Mouse (Mus musculus): Measurements from ENCODE around the gene Kmt2e. TPM values are rescaled to one million over a fixed set of nuclear protein-coding genes. Genes with fewer than 3 reads are reported as not detected.

Gene Kmt2e
- polyA plus RNA-seq, 1 experiment from 2014 or later, result 76.9 TPM

- H3K9me3 ChIP-seq (replicated peaks; ENCODE audit: control insufficient read depth, low read length), result no peaks in the 10 kb centered on the region
- no peak overlapping the region for H3K27ac ChIP-seq (ENCODE audit: low read length)
- no peak for ATAC-seq (replicated peaks; ENCODE audit: extremely low read depth, insufficient read depth, low FRiP score)
- no peak overlapping the region for H3K4me2 ChIP-seq (ENCODE audit: low read depth, low read length)
- H3K4me1 ChIP-seq (ENCODE audit: control insufficient read depth, insufficient read depth, low read length), result peaks cover 7% of the 10 kb centered on the region
- peaks cover 33% of the 10 kb centered on the region for H3K36me3 ChIP-seq (ENCODE audit: control insufficient read depth, insufficient read depth)
- H3K4me3 ChIP-seq (ENCODE audit: low read length), result no peak overlapping the region
- H3K27me3 ChIP-seq (ENCODE audit: control insufficient read depth, insufficient read depth, low read length), result no peaks in the 10 kb centered on the region
- WGBS, result 90% methylated on average over 13 of the region's 13 CpGs
- H3K9ac ChIP-seq (ENCODE audit: low read length), result no peak overlapping the region
Observed at GRCm38 (mm10) chr5:23513468-23513867, 79.2 kb downstream of the Kmt2e start.

GRCm38 (mm10) chr5:23515038-23515437, 80.8 kb downstream of the Kmt2e start:
- no peak overlapping the region for H3K4me2 ChIP-seq (ENCODE audit: low read depth, low read length)
- H3K36me3 ChIP-seq (ENCODE audit: control insufficient read depth, insufficient read depth), result peaks cover 26% of the 10 kb centered on the region
- no peaks in the 10 kb centered on the region for H3K9me3 ChIP-seq (replicated peaks; ENCODE audit: control insufficient read depth, low read length)
- H3K27me3 ChIP-seq (ENCODE audit: control insufficient read depth, insufficient read depth, low read length), result no peaks in the 10 kb centered on the region
- 89% methylated on average over 10 of the region's 10 CpGs for WGBS
- H3K4me3 ChIP-seq (ENCODE audit: low read length), result no peak overlapping the region
- H3K9ac ChIP-seq (ENCODE audit: low read length), result no peak overlapping the region
- H3K4me1 ChIP-seq (ENCODE audit: control insufficient read depth, insufficient read depth, low read length), result peaks cover 23% of the 10 kb centered on the region
- no peak overlapping the region for H3K27ac ChIP-seq (ENCODE audit: low read length)
- no peak for ATAC-seq (replicated peaks; ENCODE audit: extremely low read depth, insufficient read depth, low FRiP score)

GRCm38 (mm10) chr5:23516962-23517361, 82.7 kb downstream of the Kmt2e start:
- Histone ChIP-seq H3K4me2 (ENCODE audit: low read depth, low read length) (no peak overlapping the region), H3K9ac (ENCODE audit: low read length) (no peak overlapping the region), H3K9me3 (replicated peaks; ENCODE audit: control insufficient read depth, low read length) (no peaks in the 10 kb centered on the region), H3K36me3 (ENCODE audit: control insufficient read depth, insufficient read depth) (peaks cover 21% of the 10 kb centered on the region), H3K27me3 (ENCODE audit: control insufficient read depth, insufficient read depth, low read length) (no peaks in the 10 kb centered on the region), H3K4me3 (ENCODE audit: low read length) (no peak overlapping the region), H3K4me1 (ENCODE audit: control insufficient read depth, insufficient read depth, low read length) (peaks cover 29% of the 10 kb centered on the region), H3K27ac (ENCODE audit: low read length) (no peak overlapping the region)
- ATAC-seq (replicated peaks; ENCODE audit: extremely low read depth, insufficient read depth, low FRiP score), result no peak
- 88% methylated on average over 3 of the region's 3 CpGs for WGBS

- H3K4me3 ChIP-seq (ENCODE audit: low read length), result no peak overlapping the region
- H3K4me1 ChIP-seq (ENCODE audit: control insufficient read depth, insufficient read depth, low read length), result peaks cover 36% of the 10 kb centered on the region
- H3K4me2 ChIP-seq (ENCODE audit: low read depth, low read length), result peak overlapping the region; percentile 36; the same call in 1 of the 2 replicates
- peak overlapping the region; percentile 91 for H3K27ac ChIP-seq (ENCODE audit: low read length)
- 72% methylated on average over 4 of the region's 4 CpGs for WGBS
- ATAC-seq (replicated peaks; ENCODE audit: extremely low read depth, insufficient read depth, low FRiP score), result no peak
- H3K36me3 ChIP-seq (ENCODE audit: control insufficient read depth, insufficient read depth), result peaks cover 18% of the 10 kb centered on the region
- no peak overlapping the region for H3K9ac ChIP-seq (ENCODE audit: low read length)
- H3K27me3 ChIP-seq (ENCODE audit: control insufficient read depth, insufficient read depth, low read length), result no peaks in the 10 kb centered on the region
- H3K9me3 ChIP-seq (replicated peaks; ENCODE audit: control insufficient read depth, low read length), result no peaks in the 10 kb centered on the region
Observed at GRCm38 (mm10) chr5:23517839-23518238, 83.6 kb downstream of the Kmt2e start.

GRCm38 (mm10) chr5:23518673-23519072, 84.4 kb downstream of the Kmt2e start:
- Histone ChIP-seq H3K9ac (ENCODE audit: low read length) (no peak overlapping the region; the same call in 1 of the 2 replicates), H3K9me3 (replicated peaks; ENCODE audit: control insufficient read depth, low read length) (no peaks in the 10 kb centered on the region), H3K4me1 (ENCODE audit: control insufficient read depth, insufficient read depth, low read length) (peaks cover 36% of the 10 kb centered on the region), H3K36me3 (ENCODE audit: control insufficient read depth, insufficient read depth) (peaks cover 9% of the 10 kb centered on the region), H3K27me3 (ENCODE audit: control insufficient read depth, insufficient read depth, low read length) (no peaks in the 10 kb centered on the region), H3K4me2 (ENCODE audit: low read depth, low read length) (peak overlapping the region; percentile 36), H3K27ac (ENCODE audit: low read length) (peak overlapping the region; percentile 91), H3K4me3 (ENCODE audit: low read length) (no peak overlapping the region)
- WGBS, result 9% methylated on average over 3 of the region's 3 CpGs
- ATAC-seq (replicated peaks; ENCODE audit: extremely low read depth, insufficient read depth, low FRiP score), result peak; percentile 82

- 49% methylated on average over 3 of the region's 3 CpGs for WGBS
- Histone ChIP-seq H3K27me3 (ENCODE audit: control insufficient read depth, insufficient read depth, low read length) (no peaks in the 10 kb centered on the region), H3K9me3 (replicated peaks; ENCODE audit: control insufficient read depth, low read length) (no peaks in the 10 kb centered on the region), H3K4me1 (ENCODE audit: control insufficient read depth, insufficient read depth, low read length) (peaks cover 44% of the 10 kb centered on the region), H3K4me2 (ENCODE audit: low read depth, low read length) (peak overlapping the region; percentile 36), H3K27ac (ENCODE audit: low read length) (peak overlapping the region; percentile 91), H3K4me3 (ENCODE audit: low read length) (no peak overlapping the region), H3K9ac (ENCODE audit: low read length) (peak overlapping the region; percentile 23), H3K36me3 (ENCODE audit: control insufficient read depth, insufficient read depth) (peaks cover 8% of the 10 kb centered on the region)
- ATAC-seq (replicated peaks; ENCODE audit: extremely low read depth, insufficient read depth, low FRiP score), result no peak; the same call in 1 of the 2 replicates
Observed at GRCm38 (mm10) chr5:23519679-23520078, 85.4 kb downstream of the Kmt2e start.

GRCm38 (mm10) chr5:23521645-23522044, 87.4 kb downstream of the Kmt2e start:
- Histone ChIP-seq H3K4me2 (ENCODE audit: low read depth, low read length) (no peak overlapping the region), H3K4me1 (ENCODE audit: control insufficient read depth, insufficient read depth, low read length) (peaks cover 44% of the 10 kb centered on the region), H3K4me3 (ENCODE audit: low read length) (no peak overlapping the region), H3K27me3 (ENCODE audit: control insufficient read depth, insufficient read depth, low read length) (no peaks in the 10 kb centered on the region), H3K9ac (ENCODE audit: low read length) (no peak overlapping the region), H3K27ac (ENCODE audit: low read length) (no peak overlapping the region), H3K9me3 (replicated peaks; ENCODE audit: control insufficient read depth, low read length) (no peaks in the 10 kb centered on the region), H3K36me3 (ENCODE audit: control insufficient read depth, insufficient read depth) (peaks cover 13% of the 10 kb centered on the region)
- 81% methylated on average over 1 of the region's 1 CpGs for WGBS
- no peak for ATAC-seq (replicated peaks; ENCODE audit: extremely low read depth, insufficient read depth, low FRiP score)

- no peak overlapping the region for H3K9ac ChIP-seq (ENCODE audit: low read length)
- no peak overlapping the region for H3K4me3 ChIP-seq (ENCODE audit: low read length)
- H3K27me3 ChIP-seq (ENCODE audit: control insufficient read depth, insufficient read depth, low read length), result no peaks in the 10 kb centered on the region
- WGBS, result 52% methylated on average over 3 of the region's 3 CpGs
- H3K4me2 ChIP-seq (ENCODE audit: low read depth, low read length), result no peak overlapping the region
- H3K4me1 ChIP-seq (ENCODE audit: control insufficient read depth, insufficient read depth, low read length), result peaks cover 35% of the 10 kb centered on the region
- no peak for ATAC-seq (replicated peaks; ENCODE audit: extremely low read depth, insufficient read depth, low FRiP score)
- peaks cover 19% of the 10 kb centered on the region for H3K36me3 ChIP-seq (ENCODE audit: control insufficient read depth, insufficient read depth)
- H3K9me3 ChIP-seq (replicated peaks; ENCODE audit: control insufficient read depth, low read length), result no peaks in the 10 kb centered on the region
- 0 out of 2 replicates have a peak overlapping the region, but pooled peaks have one; percentile 21 for H3K27ac ChIP-seq (ENCODE audit: low read length)
Observed at GRCm38 (mm10) chr5:23523936-23524335, 89.7 kb downstream of the Kmt2e start.

GRCm38 (mm10) chr5:23524621-23525020, 90.4 kb downstream of the Kmt2e start:
- 0 out of 2 replicates have a peak, but pooled peaks have one; percentile 49 for ATAC-seq (replicated peaks; ENCODE audit: extremely low read depth, insufficient read depth, low FRiP score)
- no peak overlapping the region for H3K4me2 ChIP-seq (ENCODE audit: low read depth, low read length)
- H3K36me3 ChIP-seq (ENCODE audit: control insufficient read depth, insufficient read depth), result peaks cover 19% of the 10 kb centered on the region
- 56% methylated on average over 3 of the region's 3 CpGs for WGBS
- H3K9ac ChIP-seq (ENCODE audit: low read length), result no peak overlapping the region
- H3K27ac ChIP-seq (ENCODE audit: low read length), result no peak overlapping the region
- no peaks in the 10 kb centered on the region for H3K9me3 ChIP-seq (replicated peaks; ENCODE audit: control insufficient read depth, low read length)
- no peaks in the 10 kb centered on the region for H3K27me3 ChIP-seq (ENCODE audit: control insufficient read depth, insufficient read depth, low read length)
- H3K4me3 ChIP-seq (ENCODE audit: low read length), result no peak overlapping the region
- H3K4me1 ChIP-seq (ENCODE audit: control insufficient read depth, insufficient read depth, low read length), result peaks cover 28% of the 10 kb centered on the region

All from heart, embryonic 16.5 days (tissue).